Mouse (Mus musculus) G1E (cell line): ENCODE results near the gene Il1b.

Experiments
- CTCF ChIP-seq: IDR thresholded peaks from 2 replicates; pipeline ENCODE4 v1.5.1; 2012; ENCODE audit warnings: low read depth, low read length, inconsistent platforms, mixed read lengths
- GATA1 ChIP-seq: IDR thresholded peaks from 2 replicates; pipeline ENCODE4 v1.6.1; 2012; ENCODE audit warnings: borderline replicate concordance, low read length, inconsistent platforms, mixed read lengths

DNA sequence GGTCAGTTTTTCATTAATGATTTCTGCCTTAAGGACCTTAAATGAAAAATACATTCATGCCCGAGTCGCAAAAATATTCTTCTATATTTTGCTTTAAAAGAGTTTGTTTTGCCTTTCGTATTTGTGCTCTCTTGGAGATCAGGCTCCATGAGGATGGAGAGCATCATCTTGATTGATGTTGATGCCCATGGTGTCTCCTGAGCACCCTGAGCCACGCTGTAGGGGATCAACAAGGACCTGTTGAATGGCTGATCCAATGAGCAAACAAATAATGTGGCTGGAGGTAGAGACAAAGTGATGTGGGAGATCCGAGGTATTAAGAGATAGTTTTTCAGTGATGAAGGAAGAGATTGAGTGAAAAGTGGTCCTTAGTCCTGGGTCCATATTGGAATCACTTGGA is 19.2 kb upstream of the Il1b start:
- TF ChIP-seq GATA1 = no peak
- no peak for TF ChIP-seq CTCF
